Mouse (Mus musculus) forebrain, embryonic 15.5 days (tissue): Measurements from ENCODE around the gene Ttc17. TPM values are rescaled to one million over a fixed set of nuclear protein-coding genes. Genes with fewer than 3 reads are reported as not detected.
A peak's percentile ranks its signal among the peaks of the same experiment; 100 is the strongest.

ENCODE experiments used
- ATAC-seq: fragments of 200-750 bp; cut with Nextera tagmentation; replicated peaks from 2 replicates; pipeline ENCODE4 v1.8.0; 2017; ENCODE audit warnings: mild to moderate bottlenecking, moderate TSS enrichment, moderate library complexity
- H3K27ac ChIP-seq: fragments of 300-500 bp; sonication (generic); replicated peaks from 2 replicates; pipeline ENCODE4 v1.5.1; 2015; ENCODE audit warnings: mild to moderate bottlenecking, inconsistent platforms
- H3K27me3 ChIP-seq: fragments of 300-500 bp; sonication (generic); 2 replicates; pipeline ENCODE4 v1.6.1; 2015; ENCODE audit warnings: inconsistent platforms
- H3K36me3 ChIP-seq: fragments of 300-500 bp; sonication (generic); 2 replicates; pipeline ENCODE4 v1.6.1; 2015; ENCODE audit warnings: mild to moderate bottlenecking, inconsistent platforms
- H3K4me1 ChIP-seq: fragments of 300-500 bp; sonication (generic); 2 replicates; pipeline ENCODE4 v1.6.1; 2015; ENCODE audit warnings: inconsistent platforms
- H3K4me2 ChIP-seq: fragments of 300-500 bp; sonication (generic); replicated peaks from 2 replicates; pipeline ENCODE4 v1.6.1; 2015; ENCODE audit warnings: mild to moderate bottlenecking, inconsistent platforms
- H3K4me3 ChIP-seq: fragments of 300-500 bp; sonication (generic); 2 replicates; pipeline ENCODE4 v1.5.1; 2015; ENCODE audit warnings: mild to moderate bottlenecking, inconsistent platforms
- H3K9ac ChIP-seq: fragments of 300-500 bp; sonication (generic); replicated peaks from 2 replicates; pipeline ENCODE4 v1.6.1; 2015; ENCODE audit warnings: mild to moderate bottlenecking, inconsistent platforms
- H3K9me3 ChIP-seq: fragments of 300-500 bp; sonication (generic); 2 replicates; pipeline ENCODE4 v1.6.1; 2016; ENCODE audit warnings: inconsistent platforms
- WGBS: fragments of 180-500 bp; shearing (Covaris S2); methylation state at CpG from one replicate; pipeline ENCODE4 v1.1.7; 2015; ENCODE audit warnings: mixed read lengths; 5-methylcytosine and 5-hydroxymethylcytosine counted together
- polyA plus RNA-seq: library from polyadenylated mRNA; unstranded; fragments of >200 nt; fragmentation: Nextera tagmentation; extraction: Ambion mirVana; gene quantifications from 2 replicates; pipeline ENCODE4 v1.2.1, GENCODE M21; 2015

The Ttc17 gene
- polyA plus RNA-seq, 1 experiment from 2014 or later, result 20.7 TPM

DNA sequence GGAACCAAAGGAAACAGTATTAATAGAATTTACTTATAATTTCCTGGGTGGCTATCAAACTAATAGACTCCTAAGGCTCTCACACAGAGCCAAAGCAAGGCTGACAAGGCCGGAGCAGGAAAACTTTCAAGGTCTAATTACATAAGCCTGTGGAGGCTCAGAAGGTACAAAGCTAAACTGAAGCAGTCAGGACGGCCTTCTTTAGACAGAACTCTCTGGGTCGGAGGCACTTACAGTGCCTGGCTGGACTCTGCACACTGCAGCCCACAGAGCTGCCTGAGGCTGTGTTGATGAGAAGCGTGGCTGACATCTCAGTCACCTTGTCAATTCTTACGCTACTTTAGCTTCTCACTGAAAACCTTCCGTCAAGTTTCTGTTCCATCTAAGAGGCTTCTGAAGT is 42.7 kb downstream of the Ttc17 start:
- no peak for ATAC-seq
- H3K36me3 ChIP-seq, result peaks cover 74% of the 10 kb centered on the region
- H3K4me1 ChIP-seq, result no peaks in the 10 kb centered on the region
- WGBS, result 98% methylated on average over 6 of the region's 6 CpGs
- no peak overlapping the region for H3K4me3 ChIP-seq
- no peak overlapping the region for H3K4me2 ChIP-seq
- H3K27me3 ChIP-seq, result no peaks in the 10 kb centered on the region
- no peaks in the 10 kb centered on the region for H3K9me3 ChIP-seq
- H3K27ac ChIP-seq, result no peak overlapping the region
- no peak overlapping the region for H3K9ac ChIP-seq

DNA sequence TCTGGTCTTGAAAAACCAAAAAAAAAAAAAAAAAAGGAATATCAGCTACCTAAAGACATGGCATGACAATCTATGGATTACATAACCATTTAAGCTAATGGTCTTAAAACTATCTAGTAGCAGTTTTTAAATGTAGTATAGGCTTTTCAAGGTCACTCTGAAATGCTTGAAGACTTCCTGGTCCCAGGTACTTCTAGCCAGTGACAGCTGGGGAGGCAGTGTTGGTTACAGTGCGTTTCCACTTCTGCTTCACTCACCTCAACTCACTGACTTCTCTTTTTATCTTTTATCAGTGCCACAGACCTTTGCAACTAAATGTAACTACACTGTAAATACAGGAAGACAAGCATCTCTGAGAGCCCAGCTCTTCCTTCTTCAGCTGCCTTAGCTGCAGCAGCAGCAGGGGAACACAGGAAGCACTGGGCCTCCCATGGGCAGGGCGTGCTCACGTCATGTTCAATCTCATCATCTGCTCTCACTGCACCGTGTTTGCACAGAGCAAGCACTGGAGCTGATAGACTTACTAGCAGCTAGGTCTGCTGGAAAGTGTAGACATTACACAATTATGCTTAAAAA is 46.0 kb downstream of the Ttc17 start:
- Histone ChIP-seq H3K4me2 (no peak overlapping the region), H3K4me3 (no peak overlapping the region), H3K9me3 (no peaks in the 10 kb centered on the region), H3K9ac (no peak overlapping the region), H3K27ac (no peak overlapping the region), H3K36me3 (peaks cover 83% of the 10 kb centered on the region), H3K4me1 (no peaks in the 10 kb centered on the region), H3K27me3 (no peaks in the 10 kb centered on the region)
- no peak for ATAC-seq
- WGBS, result 93% methylated on average over 4 of the region's 4 CpGs

DNA sequence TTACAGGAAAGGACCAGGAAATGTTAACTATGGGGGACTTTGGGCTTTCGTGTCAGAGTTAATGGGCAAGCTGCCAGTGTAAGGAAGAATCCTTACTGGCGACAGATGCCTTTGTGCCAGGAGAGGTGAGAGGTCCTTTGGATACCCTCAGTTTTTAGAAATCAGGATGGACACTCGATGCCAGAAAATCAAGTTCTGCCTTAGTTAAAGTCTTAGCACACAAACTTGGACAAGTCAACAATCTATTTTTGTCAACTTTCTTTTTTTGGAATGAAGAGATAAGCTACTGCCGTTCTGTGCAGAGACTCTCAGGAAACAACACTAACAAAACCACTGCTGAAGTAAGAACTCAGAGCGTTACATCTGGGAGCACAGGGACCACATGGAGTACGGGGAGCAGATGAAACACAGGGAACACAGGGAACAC is 58.3 kb downstream of the Ttc17 start:
- no peaks in the 10 kb centered on the region for H3K27me3 ChIP-seq
- no peaks in the 10 kb centered on the region for H3K9me3 ChIP-seq
- no peak for ATAC-seq
- H3K9ac ChIP-seq, result no peak overlapping the region
- no peak overlapping the region for H3K4me3 ChIP-seq
- H3K4me2 ChIP-seq, result no peak overlapping the region
- peaks cover 19% of the 10 kb centered on the region for H3K4me1 ChIP-seq
- 63% methylated on average over 6 of the region's 6 CpGs for WGBS
- H3K36me3 ChIP-seq, result peaks cover 3% of the 10 kb centered on the region; the same call in 1 of the 2 replicates
- H3K27ac ChIP-seq, result no peak overlapping the region

DNA sequence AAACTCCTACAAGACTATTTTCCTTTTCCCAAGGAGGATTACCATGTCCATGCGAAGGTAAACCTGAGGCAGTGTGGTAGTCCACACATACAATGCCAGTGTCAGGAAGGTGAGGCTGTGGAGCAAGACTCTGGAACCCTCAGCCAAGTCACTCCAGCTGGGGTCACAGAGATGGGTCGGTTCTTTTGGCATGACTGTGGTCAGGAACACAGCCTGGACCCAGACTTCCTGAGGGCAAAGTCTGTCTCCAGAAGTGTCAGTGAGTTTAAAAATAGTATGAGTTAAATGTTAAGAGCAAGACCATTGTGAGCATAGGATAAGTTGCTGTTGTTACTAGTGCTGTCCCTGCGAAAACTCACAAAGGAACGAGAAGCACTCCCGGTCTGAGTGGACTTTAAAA is 59.7 kb downstream of the Ttc17 start:
- H3K4me2 ChIP-seq, result no peak overlapping the region
- H3K27ac ChIP-seq, result no peak overlapping the region
- 93% methylated on average over 5 of the region's 5 CpGs for WGBS
- no peaks in the 10 kb centered on the region for H3K9me3 ChIP-seq
- H3K27me3 ChIP-seq, result no peaks in the 10 kb centered on the region
- ATAC-seq, result no peak
- peaks cover 7% of the 10 kb centered on the region; the same call in 1 of the 2 replicates for H3K36me3 ChIP-seq
- H3K4me3 ChIP-seq, result no peak overlapping the region
- peaks cover 19% of the 10 kb centered on the region for H3K4me1 ChIP-seq
- no peak overlapping the region for H3K9ac ChIP-seq

DNA sequence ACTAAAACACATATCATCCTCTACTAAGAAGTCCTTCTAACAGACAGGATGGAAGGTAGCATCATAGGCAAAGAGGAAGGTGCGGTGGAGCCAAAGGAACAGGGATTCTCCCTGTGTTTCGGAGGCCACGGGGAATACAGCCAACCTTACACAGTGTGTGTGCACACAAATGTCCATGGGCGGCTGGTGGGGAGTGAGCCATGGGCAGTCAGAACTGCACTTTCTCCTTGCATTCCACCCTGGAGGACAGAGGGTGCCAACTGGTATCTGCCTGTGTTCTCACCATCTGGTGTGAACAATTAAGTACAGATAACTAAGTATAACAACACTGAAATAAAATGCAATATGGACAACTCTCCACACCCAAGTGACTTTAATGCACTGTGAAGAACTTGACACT is 61.9 kb downstream of the Ttc17 start:
- ATAC-seq, result 0 out of 2 replicates have a peak, but pooled peaks have one; percentile 53
- Histone ChIP-seq H3K27ac (no peak overlapping the region), H3K4me1 (peaks cover 19% of the 10 kb centered on the region), H3K4me3 (no peak overlapping the region), H3K27me3 (no peaks in the 10 kb centered on the region), H3K9me3 (no peaks in the 10 kb centered on the region), H3K36me3 (peaks cover 20% of the 10 kb centered on the region), H3K9ac (no peak overlapping the region), H3K4me2 (no peak overlapping the region)
- WGBS, result 88% methylated on average over 4 of the region's 4 CpGs

DNA sequence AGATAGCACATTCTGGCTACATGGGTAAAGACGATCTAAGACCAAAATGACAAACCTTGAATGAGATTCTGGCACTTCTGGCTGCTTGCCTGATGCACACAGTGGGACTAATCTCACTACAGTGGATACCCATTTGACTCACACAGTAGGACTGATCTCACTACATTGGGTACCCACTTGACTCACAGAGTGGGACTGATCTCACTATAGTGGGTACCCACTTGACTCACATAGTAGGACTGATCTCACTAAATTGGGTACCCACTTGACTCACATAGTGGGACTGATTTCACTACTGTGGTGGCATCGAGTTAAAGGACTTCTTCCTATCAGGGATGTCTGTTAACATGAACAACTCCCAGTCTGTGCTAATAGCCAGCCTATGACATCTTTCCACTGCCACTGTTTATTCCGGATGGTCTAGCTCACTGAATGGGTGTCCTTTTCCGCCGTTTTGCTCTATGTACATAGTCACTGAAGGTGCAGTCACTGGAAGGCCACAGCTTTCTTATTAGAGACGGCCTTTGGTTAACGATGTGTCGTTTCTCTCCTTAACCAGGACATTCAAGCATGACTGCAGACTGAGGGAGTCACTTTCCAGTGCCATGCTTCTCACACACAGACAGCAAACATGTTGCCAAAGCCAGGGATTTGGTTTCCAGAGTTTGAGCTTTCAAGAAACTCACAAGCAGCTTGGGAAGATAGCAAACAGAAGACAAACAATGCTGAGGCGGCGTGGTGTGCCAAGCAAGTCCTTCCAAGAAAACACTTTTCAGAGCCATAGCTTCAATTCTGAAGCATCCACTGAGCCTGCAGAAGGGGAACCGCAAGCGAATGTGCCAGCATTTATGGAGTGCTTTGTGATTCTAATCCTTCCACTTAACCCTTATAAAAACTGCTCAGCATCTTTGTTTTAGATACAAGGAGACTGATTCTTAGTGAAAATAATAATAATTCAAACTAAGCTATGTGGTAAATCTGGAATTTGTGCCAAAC is 62.9 kb downstream of the Ttc17 start:
- no peaks in the 10 kb centered on the region for H3K9me3 ChIP-seq
- no peak overlapping the region for H3K4me2 ChIP-seq
- peak overlapping the region; percentile 43; the same call in 1 of the 2 replicates for H3K27ac ChIP-seq
- ATAC-seq, result peak; percentile 66
- H3K27me3 ChIP-seq, result no peaks in the 10 kb centered on the region
- H3K36me3 ChIP-seq, result peaks cover 20% of the 10 kb centered on the region
- 28% methylated on average over 12 of the region's 12 CpGs for WGBS
- H3K4me3 ChIP-seq, result no peak overlapping the region
- H3K9ac ChIP-seq, result no peak overlapping the region
- peaks cover 19% of the 10 kb centered on the region for H3K4me1 ChIP-seq

DNA sequence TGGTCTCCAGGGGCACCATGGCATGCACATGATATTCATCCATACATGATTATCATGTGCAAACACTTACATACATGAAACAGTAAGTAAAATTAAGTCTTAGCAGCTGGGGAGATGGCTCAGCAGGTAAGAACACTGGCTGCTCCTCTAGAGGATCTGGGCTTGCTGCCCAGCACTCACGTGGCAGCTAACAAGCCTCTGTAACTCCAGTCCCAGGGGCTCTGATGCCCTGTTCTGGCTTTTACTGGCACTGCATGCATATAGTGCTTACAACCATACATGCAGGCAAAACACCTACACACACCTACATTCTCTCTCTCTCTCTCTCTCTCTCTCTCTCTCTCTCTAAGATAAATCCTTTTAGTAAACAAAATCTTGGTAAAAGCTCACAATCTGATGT is 65.7 kb downstream of the Ttc17 start:
- Histone ChIP-seq H3K4me1 (peaks cover 19% of the 10 kb centered on the region), H3K4me2 (no peak overlapping the region), H3K9me3 (no peaks in the 10 kb centered on the region), H3K9ac (no peak overlapping the region), H3K36me3 (peaks cover 20% of the 10 kb centered on the region), H3K27ac (no peak overlapping the region), H3K4me3 (no peak overlapping the region), H3K27me3 (no peaks in the 10 kb centered on the region)
- ATAC-seq, result no peak
- WGBS, result 42% methylated on average over 1 of the region's 1 CpGs

DNA sequence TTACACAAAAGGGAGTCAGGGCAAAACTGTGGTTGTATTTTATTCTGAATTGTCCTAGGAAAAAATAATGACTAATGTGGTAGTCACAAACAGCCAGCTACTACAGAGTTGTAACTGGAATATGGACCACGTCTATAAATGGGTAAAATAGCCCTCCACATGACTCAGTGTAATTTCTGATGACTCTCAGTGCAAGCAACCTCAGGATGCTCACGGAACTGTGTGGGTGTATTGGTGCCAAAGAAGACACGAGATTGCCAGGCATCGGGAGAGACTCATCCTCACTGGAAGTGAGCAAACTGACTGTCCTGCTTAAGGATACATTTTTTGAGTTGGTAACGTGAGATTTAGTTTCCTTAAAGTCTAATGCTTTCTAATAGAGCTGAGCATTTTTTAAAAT is 67.0 kb downstream of the Ttc17 start:
- H3K27me3 ChIP-seq, result no peaks in the 10 kb centered on the region
- 88% methylated on average over 5 of the region's 5 CpGs for WGBS
- peaks cover 16% of the 10 kb centered on the region for H3K4me1 ChIP-seq
- H3K9ac ChIP-seq, result no peak overlapping the region
- H3K9me3 ChIP-seq, result no peaks in the 10 kb centered on the region
- H3K36me3 ChIP-seq, result peaks cover 20% of the 10 kb centered on the region
- no peak for ATAC-seq
- H3K4me2 ChIP-seq, result no peak overlapping the region
- no peak overlapping the region for H3K27ac ChIP-seq
- no peak overlapping the region for H3K4me3 ChIP-seq

DNA sequence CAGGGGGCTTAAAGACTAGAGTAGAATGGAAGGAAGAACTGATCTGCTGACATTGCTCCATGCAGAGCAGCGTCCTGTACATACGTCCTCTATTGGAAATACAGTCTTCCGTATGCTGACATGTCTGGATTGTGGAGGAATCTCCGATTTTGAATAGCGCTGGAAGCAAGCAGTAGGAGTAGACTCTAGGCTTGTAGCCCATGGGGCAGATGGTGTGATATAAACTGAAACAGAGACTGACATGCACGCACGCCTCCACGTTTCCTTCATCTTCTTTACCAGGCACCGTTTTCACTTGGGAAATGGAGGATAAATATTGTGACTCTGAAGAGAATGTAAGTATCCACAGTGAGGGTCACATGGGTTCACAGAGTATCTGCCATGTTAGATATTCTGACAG is 70.2 kb downstream of the Ttc17 start:
- 68% methylated on average over 9 of the region's 9 CpGs for WGBS
- H3K36me3 ChIP-seq, result peaks cover 27% of the 10 kb centered on the region

DNA sequence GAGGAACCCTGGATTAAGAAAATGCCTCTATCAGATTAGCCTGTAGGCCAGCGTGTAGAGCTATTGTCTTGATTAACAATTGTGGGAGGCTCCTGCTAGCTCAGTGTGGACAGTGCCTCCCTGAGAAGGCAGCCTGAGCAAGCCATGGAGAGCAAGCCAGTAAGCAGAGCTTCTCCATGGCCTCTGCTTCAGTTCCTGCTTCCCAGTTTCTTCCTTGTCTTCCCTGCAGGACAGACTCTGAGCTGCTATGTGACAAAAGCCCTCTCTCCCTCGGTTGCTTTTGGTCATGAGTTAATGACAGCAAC is 71.8 kb downstream of the Ttc17 start:
- WGBS, result 24% methylated on average over 2 of the region's 2 CpGs
- Histone ChIP-seq H3K9ac (no peak overlapping the region), H3K4me1 (peaks cover 18% of the 10 kb centered on the region), H3K36me3 (peaks cover 29% of the 10 kb centered on the region), H3K27me3 (no peaks in the 10 kb centered on the region), H3K4me2 (no peak overlapping the region), H3K4me3 (no peak overlapping the region), H3K27ac (peak overlapping the region; percentile 25; the same call in 1 of the 2 replicates), H3K9me3 (no peaks in the 10 kb centered on the region)
- no peak for ATAC-seq

More for the DNA sequence above, 70.2 kb downstream of the Ttc17 start:
- H3K9ac ChIP-seq, result no peak overlapping the region
- ATAC-seq, result peak; percentile 67
- no peaks in the 10 kb centered on the region for H3K27me3 ChIP-seq
- H3K4me2 ChIP-seq, result no peak overlapping the region
- H3K27ac ChIP-seq, result no peak overlapping the region
- no peaks in the 10 kb centered on the region for H3K9me3 ChIP-seq
- H3K4me3 ChIP-seq, result no peak overlapping the region
- peaks cover 18% of the 10 kb centered on the region for H3K4me1 ChIP-seq

DNA sequence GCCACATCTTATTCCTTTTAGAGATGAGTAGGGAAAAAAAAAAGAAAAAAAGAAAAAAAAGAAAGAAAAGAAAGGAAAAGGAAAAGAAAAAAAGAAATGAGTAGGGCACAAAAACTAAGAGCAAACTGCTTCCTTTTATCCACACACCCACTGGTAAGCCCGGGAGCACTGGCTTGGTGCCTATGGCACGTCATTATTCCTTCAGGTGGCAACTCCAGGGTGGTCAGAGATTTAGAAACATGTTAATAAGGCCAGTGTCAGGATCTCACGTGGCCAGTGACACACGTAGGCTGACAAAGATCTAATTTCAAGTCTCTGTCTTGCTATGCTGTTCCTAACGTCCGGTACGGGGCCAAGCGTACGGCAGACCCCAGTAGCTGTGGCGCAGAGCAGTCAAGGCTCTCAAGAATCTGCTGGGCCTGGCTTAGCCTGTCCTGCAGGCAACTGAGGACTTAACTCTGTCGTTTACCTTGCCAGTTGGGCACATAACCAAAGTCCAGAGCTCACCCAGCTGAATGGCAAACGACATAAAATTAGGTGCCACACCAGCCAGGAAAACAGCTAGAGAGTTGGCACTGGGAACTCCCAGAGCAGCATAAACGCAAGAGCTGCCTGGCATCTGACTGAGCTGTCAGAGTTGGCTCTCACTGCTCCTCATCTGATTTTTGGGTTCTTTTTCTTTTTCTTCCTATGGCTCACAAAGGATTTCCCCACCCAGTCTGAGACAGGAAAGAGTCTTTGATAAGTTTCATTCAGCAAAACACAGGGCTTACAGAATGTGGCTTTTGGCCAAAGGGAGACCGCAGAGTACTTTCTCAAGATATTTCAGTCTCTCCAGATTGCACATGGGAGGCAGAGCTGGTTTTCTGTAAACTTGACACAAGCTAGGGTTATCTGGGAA is 72.4 kb downstream of the Ttc17 start:
- peak overlapping the region; percentile 25 for H3K27ac ChIP-seq
- WGBS, result 65% methylated on average over 14 of the region's 14 CpGs
- no peak overlapping the region for H3K4me3 ChIP-seq
- H3K4me2 ChIP-seq, result no peak overlapping the region
- peaks cover 34% of the 10 kb centered on the region for H3K36me3 ChIP-seq
- H3K9me3 ChIP-seq, result no peaks in the 10 kb centered on the region
- peaks cover 18% of the 10 kb centered on the region for H3K4me1 ChIP-seq
- H3K9ac ChIP-seq, result no peak overlapping the region
- ATAC-seq, result peak; percentile 39; the same call in 1 of the 2 replicates
- H3K27me3 ChIP-seq, result no peaks in the 10 kb centered on the region

DNA sequence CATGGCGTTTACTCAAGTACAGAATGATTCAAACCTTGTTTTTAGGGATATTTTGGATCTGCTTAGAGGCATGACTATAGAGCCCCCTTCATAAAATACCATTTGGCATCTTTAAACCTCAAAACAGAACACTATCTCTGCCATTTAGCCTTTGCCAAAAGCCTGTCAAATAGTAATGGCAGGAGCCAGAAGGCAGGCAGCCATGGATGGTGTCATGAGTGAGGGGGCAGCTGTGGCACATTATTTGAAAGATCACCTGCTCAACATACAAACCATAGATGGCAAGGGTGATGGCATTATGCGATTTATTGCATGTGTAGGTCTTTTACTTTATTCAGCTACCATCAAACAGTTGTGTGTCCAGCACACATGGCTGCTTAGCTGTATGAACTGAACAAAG is 73.4 kb downstream of the Ttc17 start:
- WGBS, result 93% methylated on average over 2 of the region's 2 CpGs
- no peak for ATAC-seq
- no peak overlapping the region for H3K27ac ChIP-seq
- H3K36me3 ChIP-seq, result peaks cover 39% of the 10 kb centered on the region
- H3K4me2 ChIP-seq, result no peak overlapping the region
- H3K4me3 ChIP-seq, result no peak overlapping the region
- peaks cover 18% of the 10 kb centered on the region for H3K4me1 ChIP-seq
- no peaks in the 10 kb centered on the region for H3K9me3 ChIP-seq
- no peaks in the 10 kb centered on the region for H3K27me3 ChIP-seq
- no peak overlapping the region for H3K9ac ChIP-seq
